Mouse (Mus musculus): ENCODE measurements around the gene Ankrd63. TPM values are rescaled to one million over a fixed set of nuclear protein-coding genes. Genes with fewer than 3 reads are reported as not detected.

The Ankrd63 gene
- polyA plus RNA-seq, 1 experiment = 17.9 TPM

GRCm38 (mm10) chr2:118706436-118706835, 2.7 kb upstream of the Ankrd63 start:
- Histone ChIP-seq H3K27ac (ENCODE audit: insufficient read depth, low read length) (no peak overlapping the region), H3K4me1 (ENCODE audit: control insufficient read depth, insufficient read depth, low read length) (peaks cover 3% of the 10 kb centered on the region), H3K4me3 (ENCODE audit: insufficient read depth, low read length) (no peak overlapping the region)
- 0 out of 2 replicates have a peak, but pooled peaks have one; percentile 10 for TF ChIP-seq POLR2A (IDR thresholded peaks at IDR 0.05; ENCODE audit: extremely low read depth, insufficient read depth, low read length)
- TF ChIP-seq CTCF (IDR thresholded peaks at IDR 0.05; ENCODE audit: extremely low read depth, insufficient read depth, low read length) = no peak

- TF ChIP-seq POLR2A (IDR thresholded peaks at IDR 0.05; ENCODE audit: extremely low read depth, insufficient read depth, low read length) (no peak), CTCF (IDR thresholded peaks at IDR 0.05; ENCODE audit: extremely low read depth, insufficient read depth, low read length) (no peak)
- Histone ChIP-seq H3K27ac (ENCODE audit: insufficient read depth, low read length) (peak overlapping the region; percentile 80), H3K4me1 (ENCODE audit: control insufficient read depth, insufficient read depth, low read length) (peaks cover 3% of the 10 kb centered on the region), H3K4me3 (ENCODE audit: insufficient read depth, low read length) (peak overlapping the region; percentile 64)
Measured at GRCm38 (mm10) chr2:118702883-118703761, 641 bp downstream of the Ankrd63 start.

- Histone ChIP-seq H3K4me3 (ENCODE audit: insufficient read depth, low read length) (peak overlapping the region; percentile 64), H3K4me1 (ENCODE audit: control insufficient read depth, insufficient read depth, low read length) (peaks cover 3% of the 10 kb centered on the region), H3K27ac (ENCODE audit: insufficient read depth, low read length) (peak overlapping the region; percentile 80)
- TF ChIP-seq POLR2A (IDR thresholded peaks at IDR 0.05; ENCODE audit: extremely low read depth, insufficient read depth, low read length) = no peak
- no peak for TF ChIP-seq CTCF (IDR thresholded peaks at IDR 0.05; ENCODE audit: extremely low read depth, insufficient read depth, low read length)
Measured at GRCm38 (mm10) chr2:118701971-118702882, 1.5 kb downstream of the Ankrd63 start.

- H3K4me1 ChIP-seq (ENCODE audit: control insufficient read depth, insufficient read depth, low read length) = peaks cover 3% of the 10 kb centered on the region
Measured at GRCm38 (mm10) chr2:118701161-118701560, 2.6 kb downstream of the Ankrd63 start.

GRCm38 (mm10) chr2:118700179-118701062, 3.3 kb downstream of the Ankrd63 start:
- Histone ChIP-seq H3K27ac (ENCODE audit: insufficient read depth, low read length) (no peak overlapping the region), H3K4me1 (ENCODE audit: control insufficient read depth, insufficient read depth, low read length) (peaks cover 1% of the 10 kb centered on the region; the same call in 1 of the 2 replicates), H3K4me3 (ENCODE audit: insufficient read depth, low read length) (no peak overlapping the region)
- TF ChIP-seq POLR2A (IDR thresholded peaks at IDR 0.05; ENCODE audit: extremely low read depth, insufficient read depth, low read length) (no peak), CTCF (IDR thresholded peaks at IDR 0.05; ENCODE audit: extremely low read depth, insufficient read depth, low read length) (peak; percentile 64)

More at GRCm38 (mm10) chr2:118701161-118701560, 2.6 kb downstream of the Ankrd63 start:
- no peak overlapping the region for H3K27ac ChIP-seq (ENCODE audit: insufficient read depth, low read length)
- no peak for TF ChIP-seq POLR2A (IDR thresholded peaks at IDR 0.05; ENCODE audit: extremely low read depth, insufficient read depth, low read length)
- 0 out of 2 replicates have a peak overlapping the region, but pooled peaks have one; percentile 64 for H3K4me3 ChIP-seq (ENCODE audit: insufficient read depth, low read length)

- H3K4me3 ChIP-seq (ENCODE audit: insufficient read depth, low read length) = no peak overlapping the region
- H3K4me1 ChIP-seq (ENCODE audit: control insufficient read depth, insufficient read depth, low read length) = no peaks in the 10 kb centered on the region
- H3K27ac ChIP-seq (ENCODE audit: insufficient read depth, low read length) = no peak overlapping the region
- TF ChIP-seq CTCF (IDR thresholded peaks at IDR 0.05; ENCODE audit: extremely low read depth, insufficient read depth, low read length) (no peak), POLR2A (IDR thresholded peaks at IDR 0.05; ENCODE audit: extremely low read depth, insufficient read depth, low read length) (no peak)
Measured at GRCm38 (mm10) chr2:118697955-118698354, 5.8 kb downstream of the Ankrd63 start.

- TF ChIP-seq CTCF (IDR thresholded peaks at IDR 0.05; ENCODE audit: extremely low read depth, insufficient read depth, low read length) = no peak
- no peak for TF ChIP-seq POLR2A (IDR thresholded peaks at IDR 0.05; ENCODE audit: extremely low read depth, insufficient read depth, low read length)
- H3K4me3 ChIP-seq (ENCODE audit: insufficient read depth, low read length) = no peak overlapping the region
- no peak overlapping the region for H3K27ac ChIP-seq (ENCODE audit: insufficient read depth, low read length)
- no peaks in the 10 kb centered on the region for H3K4me1 ChIP-seq (ENCODE audit: control insufficient read depth, insufficient read depth, low read length)
Measured at GRCm38 (mm10) chr2:118697311-118697877, 6.4 kb downstream of the Ankrd63 start.

GRCm38 (mm10) chr2:118696451-118697308, 7.1 kb downstream of the Ankrd63 start:
- TF ChIP-seq POLR2A (IDR thresholded peaks at IDR 0.05; ENCODE audit: extremely low read depth, insufficient read depth, low read length) = no peak
- H3K4me1 ChIP-seq (ENCODE audit: control insufficient read depth, insufficient read depth, low read length) = no peaks in the 10 kb centered on the region
- H3K27ac ChIP-seq (ENCODE audit: insufficient read depth, low read length) = no peak overlapping the region
- no peak overlapping the region for H3K4me3 ChIP-seq (ENCODE audit: insufficient read depth, low read length)
